Mouse (Mus musculus) hindlimb bud, embryonic 11.5 days (tissue): ENCODE results near the gene Agtr1a.

Experiments used
- DNase-seq: peaks from one replicate; pipeline ENCODE4 v3.0.0-alpha.2; 2012; ENCODE audit warnings: low read depth, low spot score; ENCODE audit errors: extremely low spot score

Gene Agtr1a

DNA sequence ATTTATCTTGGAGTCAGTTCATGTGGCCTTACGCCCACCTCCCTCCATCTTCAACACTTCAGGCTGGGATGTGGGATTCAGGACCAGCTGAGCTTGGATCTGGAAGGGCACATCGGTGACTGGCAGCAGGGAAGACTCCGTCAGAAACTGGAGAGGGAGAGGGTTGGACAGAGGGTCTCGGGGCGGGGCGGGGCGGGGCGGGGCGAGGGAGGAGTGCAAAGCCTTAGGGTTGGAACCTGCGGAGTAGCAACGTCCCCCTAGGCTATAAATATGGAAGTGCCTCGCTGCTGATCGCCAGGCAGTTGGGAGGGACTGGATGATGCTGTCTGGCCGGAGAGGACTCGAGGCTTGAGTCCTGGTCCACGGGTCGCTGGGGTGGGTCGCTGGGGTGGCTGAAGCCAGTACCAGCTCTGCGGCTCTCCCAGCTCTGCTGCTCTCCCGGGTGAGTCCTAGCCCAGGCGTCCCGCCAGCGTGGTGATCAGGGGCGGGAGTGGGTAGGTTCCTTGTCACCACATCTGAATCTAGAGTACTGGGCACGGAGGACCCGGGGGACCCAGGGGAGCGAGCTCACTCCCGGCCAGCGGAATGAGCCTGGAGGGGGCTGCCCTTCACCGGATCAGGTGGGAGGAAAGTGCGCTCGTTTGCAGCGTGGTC is at the start of gene Agtr1a:
Gene Agtr1a (plus strand): TSS at position 294 of the 654 bp plus-strand sequence.
- DNase-seq = no peak

DNA sequence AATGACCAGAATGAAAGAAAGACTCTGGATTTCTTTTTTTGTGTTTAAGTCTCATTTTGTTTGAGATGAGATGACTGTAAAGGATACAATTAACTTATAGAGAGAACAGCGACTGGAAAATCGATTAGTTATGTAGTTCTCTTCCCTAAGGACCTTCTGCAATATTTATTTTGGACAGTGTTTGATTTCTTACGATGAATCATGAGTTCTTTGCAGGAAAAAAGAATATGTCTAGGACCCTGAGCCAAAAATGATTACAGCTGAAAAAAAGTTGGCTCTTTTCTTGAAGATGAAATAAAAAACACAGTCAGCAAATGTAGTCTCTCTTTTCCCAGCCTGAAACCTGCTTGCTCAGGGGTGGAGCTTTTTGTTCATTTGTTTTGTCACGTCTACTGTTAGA is 26.0 kb upstream of the Agtr1a start:
- no peak for DNase-seq

DNA sequence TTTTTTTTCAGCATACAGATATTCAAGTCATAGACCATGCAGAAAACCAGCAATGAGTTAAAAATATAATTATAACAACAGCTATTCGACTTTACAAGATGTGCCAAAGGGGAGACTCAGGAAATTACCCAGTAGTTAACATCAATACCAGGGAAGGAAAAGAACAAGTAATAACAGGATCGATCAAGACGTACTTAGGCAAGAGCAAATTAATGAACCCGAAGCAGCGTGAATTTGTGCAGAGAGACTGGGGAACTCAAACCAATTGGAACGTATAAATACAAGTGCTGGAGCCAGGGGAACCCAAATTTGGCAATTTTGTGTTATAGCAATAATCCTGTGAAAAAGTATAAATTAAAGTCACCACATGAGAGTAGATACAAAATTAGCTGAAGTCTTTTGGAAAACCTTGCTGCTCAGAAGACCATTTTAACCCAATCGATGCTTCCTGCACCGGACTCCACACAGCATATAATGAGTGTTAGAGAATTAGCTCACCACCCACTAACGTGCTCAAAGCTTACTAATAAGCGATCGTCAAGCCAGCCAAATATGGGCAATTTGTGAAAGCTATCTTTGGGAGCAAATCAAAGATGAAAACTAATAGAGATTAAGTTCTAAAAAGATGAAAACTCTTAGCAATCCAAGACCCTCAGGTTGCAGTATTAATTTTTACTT is 11.4 kb upstream of the Agtr1a start:
- DNase-seq = no peak

DNA sequence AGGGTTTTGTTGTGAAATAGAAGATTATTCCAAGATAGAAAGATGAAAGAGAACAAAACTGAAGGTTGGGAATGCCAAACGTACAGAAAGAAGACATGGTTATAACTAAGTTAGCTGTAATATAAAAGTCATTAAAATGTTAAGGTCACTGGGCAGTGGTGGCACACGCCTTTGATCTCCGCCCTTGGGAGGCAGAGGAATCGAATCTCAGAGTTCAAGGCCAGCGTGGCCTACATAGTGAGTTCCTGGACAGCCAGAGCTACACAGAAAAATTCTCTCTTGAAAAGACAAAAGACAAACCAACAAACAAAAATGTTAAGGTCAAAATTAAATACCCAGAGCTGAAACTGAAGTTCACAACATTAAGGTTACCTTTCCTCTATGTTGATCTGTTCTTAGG is 5.2 kb upstream of the Agtr1a start:
- no peak for DNase-seq

DNA sequence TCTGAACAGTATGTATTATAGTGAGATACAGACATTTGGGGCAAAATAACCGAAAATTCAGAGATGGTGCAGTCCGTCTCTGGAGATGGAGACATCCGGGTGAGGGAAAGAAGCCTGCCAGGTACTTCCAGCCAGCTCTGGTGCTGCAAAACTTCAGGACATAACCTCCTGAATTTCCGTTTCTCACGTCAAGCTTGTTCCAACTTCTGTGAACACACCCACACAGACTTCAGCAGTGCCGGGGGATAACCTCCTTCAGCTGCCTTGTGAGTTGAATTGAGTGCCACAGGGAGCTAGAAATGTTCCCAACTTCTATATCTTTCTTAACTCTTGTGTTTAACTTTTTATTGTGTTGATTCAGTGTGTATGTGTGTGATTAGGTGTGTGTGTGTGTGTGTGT is 4.4 kb upstream of the Agtr1a start:
- no peak for DNase-seq

DNA sequence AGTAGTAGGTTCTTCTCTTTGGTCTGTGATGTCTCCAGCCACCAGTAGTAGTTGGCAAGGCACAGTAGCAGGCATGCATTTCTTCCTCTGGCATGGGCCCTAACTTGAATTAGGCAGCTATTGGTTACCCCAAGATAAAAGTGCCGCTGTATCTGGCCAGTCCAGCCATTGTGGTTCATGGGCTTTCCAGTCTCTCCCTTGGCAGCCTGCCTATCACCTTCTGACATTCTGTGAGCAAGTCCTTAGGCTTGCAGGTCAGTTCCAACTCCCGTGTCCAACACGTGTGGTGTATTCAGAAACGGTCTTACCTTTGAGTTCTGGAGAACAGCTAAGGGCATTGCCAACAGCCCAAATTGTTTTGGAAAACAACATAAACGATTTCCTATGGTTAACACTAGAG is 3.7 kb upstream of the Agtr1a start:
- no peak for DNase-seq

DNA sequence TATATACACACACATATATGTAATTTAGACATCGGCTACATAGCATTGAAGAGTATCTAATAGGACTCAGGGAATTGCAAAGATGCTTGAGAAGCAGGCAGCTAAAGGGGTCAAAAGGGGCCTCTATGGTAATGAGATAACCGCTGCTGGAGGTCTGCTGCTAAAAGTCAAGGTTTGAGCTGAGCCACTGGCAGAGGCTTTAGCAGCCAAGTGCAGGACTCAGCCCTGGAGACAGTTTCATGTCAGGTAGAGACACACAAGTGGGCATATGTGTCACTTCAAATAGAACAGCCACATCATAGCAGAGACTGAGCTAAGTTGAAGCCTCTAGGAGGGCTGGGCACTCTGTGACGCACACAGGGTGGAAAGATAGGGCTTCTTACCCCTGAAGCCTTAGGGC is 1.6 kb upstream of the Agtr1a start:
- no peak for DNase-seq

DNA sequence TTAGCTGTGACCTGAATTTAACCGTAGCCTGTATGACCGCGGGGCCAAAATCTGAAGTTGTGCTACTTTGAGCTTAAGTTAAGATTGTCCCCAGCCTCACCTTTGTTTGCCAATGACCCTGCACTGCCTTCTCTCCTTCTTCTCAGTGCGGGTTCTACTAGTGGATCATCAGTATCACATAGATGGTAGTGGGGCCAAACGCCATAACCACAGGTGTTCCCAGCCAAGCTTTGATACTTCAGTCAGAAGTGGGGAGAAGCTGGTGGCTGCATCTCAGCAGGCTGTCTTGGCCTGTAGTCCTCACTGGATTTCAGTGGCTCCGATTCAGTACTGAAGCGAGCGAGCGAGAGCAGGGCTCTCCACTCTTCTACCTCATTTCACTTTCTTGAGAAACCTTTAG is 672 bp downstream of the Agtr1a start:
- DNase-seq = no peak

DNA sequence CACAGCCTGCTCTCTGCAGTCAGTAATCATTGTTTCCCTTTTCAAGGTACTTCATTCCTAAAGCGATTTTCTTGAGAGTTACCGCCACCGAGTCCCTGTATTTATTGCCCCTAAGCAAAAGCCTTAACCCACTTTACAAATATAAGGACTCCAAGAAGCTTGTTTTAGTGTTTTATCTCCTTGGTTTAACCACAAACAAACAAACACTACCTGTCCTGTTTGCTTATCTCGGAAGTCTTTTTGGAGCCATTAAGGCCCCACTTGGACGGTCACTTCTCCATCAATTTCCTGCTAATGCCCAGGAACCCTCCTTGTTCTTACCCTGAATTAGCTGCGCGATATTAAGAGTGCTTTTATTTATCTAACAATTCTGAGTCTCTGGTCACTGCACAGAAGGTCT is 1.4 kb downstream of the Agtr1a start:
- DNase-seq = no peak

DNA sequence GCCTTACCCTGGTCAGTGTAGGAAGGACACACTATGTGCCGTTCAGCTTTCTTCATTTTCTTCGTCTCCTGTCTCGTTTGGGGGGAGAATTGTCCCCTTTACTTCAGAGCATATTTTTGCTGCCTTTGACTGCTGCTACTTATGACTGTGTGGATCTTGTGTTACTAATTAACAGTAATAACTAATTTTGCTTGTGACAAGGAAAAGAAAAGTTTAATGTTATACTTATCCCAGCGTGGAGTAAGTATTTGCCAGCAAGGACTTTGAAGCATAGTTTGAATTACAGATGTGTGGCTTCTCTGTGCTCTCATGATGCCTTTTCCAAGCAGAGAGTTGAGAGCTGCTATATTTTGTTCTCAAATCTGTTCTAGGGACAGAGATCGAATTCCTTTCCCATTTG is 2.3 kb downstream of the Agtr1a start:
- DNase-seq = no peak

DNA sequence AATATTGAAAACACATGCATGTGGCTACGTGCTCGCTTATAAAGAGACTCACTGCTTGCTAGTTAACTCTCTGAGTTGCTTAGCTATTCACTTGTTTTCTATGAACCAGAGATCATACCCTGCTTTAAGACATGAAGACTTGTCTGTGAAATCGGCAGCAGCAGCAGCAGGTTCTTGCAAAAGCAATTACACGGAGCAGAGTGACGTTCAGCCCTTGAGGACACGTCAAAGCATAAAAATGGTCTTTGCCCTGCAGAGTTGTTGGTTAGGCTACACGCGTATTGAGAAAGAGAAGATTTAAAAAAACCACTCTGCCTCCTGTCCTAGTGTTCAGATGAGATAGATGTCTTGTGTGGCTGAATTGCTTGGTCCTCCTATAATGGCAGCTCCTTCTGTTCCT is 3.7 kb downstream of the Agtr1a start:
- no peak for DNase-seq

DNA sequence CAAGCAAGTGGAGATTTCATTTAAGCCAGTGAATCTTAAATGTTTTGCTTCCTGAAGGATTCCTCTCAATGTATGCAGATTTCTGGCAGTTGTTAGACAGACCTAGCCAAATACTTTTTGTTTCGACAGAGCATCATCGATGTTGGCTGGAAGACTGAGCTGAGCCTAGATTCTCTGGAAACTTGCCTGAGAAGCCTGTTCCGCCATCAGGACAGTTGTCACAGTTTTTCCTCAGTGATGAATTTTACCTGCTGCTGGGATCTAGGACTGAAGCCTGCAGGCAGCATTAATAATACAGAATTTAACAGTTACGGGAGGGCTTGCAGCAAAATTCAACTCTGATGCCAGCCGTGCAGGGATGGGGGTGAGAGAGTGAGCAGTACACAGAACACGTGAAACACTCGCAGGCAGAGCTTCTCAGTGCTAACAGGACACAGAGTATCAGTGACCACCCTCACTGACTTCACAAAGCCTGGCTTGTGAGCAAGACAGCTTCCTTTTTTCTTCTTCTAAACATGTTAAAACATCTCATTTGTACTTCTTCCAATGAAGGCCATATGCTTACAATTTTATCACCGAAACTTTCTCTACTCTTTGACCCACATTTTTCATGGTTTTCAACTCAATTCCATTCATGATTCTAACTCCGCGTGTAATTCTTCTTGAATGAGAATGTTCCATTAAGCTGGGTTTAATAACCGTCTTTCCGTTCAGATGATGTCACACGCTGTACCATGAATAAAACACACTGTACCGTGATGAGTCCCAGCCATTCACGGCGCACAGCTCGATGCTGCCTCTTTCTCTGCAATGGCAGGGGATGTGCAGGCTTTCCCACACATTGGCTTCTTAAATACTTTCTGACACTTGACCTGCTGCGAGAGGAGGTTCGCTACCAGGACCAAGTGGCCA is 6.0 kb downstream of the Agtr1a start:
- DNase-seq = no peak

DNA sequence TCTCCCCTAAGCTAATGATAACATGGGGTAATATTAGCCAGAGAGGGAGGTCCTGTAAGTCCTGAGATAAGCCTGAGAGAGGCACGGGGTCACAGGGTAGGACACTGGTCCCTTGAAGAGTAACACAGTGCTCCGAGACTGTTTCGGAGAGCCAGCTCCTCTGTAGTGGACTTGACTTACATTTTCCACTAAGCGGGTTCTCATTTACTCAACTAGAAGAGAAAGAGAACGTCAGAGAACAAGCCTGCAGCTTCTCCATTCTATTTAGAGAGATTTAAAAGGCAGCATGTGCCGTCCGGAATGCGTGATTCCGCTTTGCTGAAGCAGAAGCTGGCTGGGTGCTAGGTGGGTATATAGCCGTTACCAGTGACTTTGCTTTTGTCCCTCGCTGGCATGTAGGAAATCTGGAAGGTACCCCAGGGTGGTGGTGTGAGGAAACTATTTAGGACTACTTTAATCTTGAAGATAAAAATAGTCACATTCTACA is 9.2 kb downstream of the Agtr1a start:
- no peak for DNase-seq

DNA sequence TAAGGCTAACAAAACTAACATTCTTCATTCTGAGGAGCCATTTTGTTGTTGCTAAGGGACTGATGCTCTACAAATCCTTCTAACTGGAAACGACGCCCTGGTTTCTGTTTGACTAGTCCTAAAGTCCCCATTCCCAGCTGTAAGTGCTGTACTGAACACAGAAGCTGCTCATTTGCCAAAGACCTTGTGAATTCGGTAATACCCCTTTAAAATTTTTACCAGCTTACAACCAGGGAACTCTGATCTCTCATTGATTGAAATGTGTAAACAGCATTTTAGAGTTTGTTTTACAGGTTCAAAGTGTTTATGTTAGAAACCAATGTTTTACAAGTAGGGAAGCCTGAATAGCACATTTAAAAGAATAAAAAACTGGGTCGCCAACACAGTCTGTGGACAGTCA is 10.6 kb downstream of the Agtr1a start:
- DNase-seq = no peak

DNA sequence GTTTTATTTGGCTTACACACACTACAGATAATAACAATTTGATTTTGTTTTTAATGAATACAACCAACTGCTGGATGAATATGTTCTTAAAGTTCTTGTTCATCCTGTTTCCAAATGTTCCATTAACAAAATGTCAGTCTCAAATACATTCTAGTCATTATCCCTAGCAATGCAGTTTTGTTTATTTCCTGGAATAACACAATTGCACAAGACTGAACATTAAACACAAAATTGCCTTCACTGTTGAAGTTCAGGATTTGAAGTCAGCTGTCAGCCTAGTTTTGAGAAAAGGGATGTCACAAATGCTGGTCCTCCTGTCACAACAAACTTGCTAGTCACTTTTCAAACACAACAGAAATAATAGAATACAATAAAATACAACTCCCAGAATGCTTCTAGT is 12.1 kb downstream of the Agtr1a start:
- DNase-seq = no peak

DNA sequence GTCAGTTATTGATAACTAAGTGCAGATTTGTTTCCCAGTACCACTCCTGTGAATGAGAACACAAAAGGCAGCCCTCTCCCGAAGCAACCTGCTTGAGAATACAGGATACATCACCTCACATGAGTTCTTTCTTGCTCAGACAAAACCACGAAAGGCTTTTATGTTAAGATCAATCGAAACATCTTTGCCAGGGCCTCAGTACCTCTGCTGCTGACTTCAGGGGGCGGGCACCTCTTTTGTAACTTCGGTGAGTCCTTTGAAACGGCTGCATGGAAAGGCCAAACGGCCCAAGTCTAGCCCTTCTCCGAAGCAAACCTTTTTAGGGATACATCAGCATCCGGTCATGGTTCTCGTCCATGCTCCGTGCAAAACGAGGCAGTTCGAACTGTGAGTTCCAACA is 15.7 kb downstream of the Agtr1a start:
- no peak for DNase-seq

DNA sequence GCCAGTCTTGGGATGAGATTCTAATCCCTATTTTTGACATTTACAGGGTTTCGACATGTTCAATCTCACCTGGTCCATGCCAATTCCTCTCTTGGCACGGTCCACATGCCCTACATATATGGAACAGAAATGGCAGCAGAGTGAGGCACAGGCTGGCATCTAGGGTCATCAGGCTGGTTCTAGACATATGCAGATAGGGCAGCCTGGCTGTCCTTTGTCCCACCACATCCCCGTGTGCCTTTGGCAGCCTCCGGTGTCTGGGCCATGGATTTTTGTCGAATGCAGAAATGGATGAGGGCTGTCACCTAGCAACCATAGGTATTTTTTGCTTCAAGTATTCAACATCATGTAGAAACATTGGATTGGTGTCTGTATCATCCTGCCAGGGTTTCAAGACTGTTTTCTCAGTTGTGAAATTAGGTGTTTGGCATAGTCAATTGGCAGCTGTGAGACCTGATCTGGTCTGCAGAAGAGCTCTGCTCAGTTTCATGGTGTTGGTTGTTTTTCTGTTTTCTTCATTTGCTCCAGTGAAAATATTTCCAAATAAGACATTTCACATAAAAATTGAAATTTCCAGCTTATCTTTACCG is 18.8 kb downstream of the Agtr1a start:
- no peak for DNase-seq

DNA sequence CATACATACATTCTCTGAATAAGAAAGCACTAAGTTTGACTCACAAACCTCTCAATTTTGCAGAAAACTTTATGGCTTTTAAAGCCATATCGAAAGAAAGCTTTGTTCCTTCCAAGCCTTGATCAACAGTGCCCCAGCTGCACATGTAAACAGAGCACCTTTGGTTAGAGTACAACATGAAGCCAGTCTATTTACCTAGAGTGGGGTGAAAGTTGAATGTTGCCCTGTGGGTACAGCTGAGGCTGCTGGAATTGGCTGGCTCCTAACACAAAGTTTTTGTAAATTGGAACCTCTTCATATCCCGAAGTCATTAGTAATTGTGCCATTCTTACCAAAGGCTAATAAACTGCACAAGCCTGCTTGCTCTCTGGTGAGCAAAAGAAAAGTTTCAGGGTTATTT is 19.7 kb downstream of the Agtr1a start:
- no peak for DNase-seq

DNA sequence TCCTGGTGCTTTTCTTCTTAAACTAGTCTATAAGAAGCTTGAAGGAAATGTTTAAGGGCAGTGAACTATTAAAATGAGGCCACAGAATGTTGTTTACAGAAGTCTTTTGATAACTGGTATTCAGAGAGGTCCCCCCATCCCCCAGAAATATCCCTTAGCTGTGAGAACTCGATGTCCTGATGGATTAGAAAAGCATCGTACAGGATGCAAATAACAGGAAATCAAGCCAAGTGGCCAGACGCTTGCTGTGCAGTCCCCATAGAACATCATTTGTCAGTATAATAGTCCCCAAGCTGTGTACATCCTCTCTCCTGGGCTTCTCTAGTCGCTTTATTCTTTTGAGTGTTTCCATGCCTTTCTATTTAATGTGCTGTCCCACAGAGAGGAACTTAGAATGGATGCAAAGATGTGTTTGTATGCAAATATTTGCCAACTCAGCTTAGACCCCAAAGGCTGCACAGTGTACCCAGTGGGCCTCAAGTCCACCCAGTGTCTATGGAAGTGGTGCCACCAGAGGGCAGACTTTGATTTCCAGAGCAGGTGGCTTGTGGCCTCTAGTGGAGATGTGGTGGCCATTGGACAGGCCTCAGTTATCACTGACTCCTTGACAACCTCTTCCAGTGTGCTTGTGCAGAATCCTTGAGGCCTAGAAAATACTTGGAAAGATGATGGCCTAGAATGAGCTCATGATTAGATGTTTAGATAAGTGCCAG is 22.4 kb downstream of the Agtr1a start:
- DNase-seq = no peak

DNA sequence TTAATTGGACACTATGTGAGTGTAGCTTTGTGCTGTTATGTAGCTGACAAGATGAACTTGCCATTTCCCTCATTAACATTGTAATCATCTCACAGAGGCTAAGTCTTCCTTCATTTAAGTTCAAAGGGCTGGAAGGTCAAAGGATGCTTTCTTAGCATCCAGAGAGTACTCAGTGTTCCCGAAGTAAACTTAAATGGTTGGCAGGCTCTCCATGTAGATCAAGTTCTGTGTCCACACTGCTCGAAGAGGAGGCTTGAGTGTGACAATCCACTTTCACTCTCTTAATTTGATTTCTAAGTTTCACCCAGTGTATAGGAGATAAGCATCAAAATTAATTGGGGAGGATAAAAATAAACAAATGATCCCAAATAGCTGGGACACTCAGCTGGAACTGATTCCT is 23.6 kb downstream of the Agtr1a start:
- DNase-seq = no peak

DNA sequence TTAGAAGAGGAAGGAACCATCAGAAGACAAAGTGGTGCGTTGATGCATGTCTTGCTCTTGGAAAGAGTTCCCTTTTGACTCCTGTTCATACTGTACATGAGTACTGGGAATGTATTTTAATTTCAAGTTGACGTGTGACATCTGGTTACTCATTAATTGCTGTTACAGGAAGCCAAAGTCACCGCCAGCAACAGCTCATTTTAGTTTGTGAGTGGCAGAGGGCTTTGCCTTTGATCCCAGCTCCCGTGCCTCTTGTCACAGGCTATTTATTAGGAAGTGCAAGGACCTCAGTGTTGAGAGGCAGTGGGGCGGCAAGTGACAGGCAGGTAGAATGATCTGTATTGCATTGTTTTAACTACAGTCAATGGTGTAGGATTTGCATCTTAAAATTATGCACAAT is 24.8 kb downstream of the Agtr1a start:
- DNase-seq = no peak
